Mouse (Mus musculus): Measurements from ENCODE around the gene Fn3krp. TPM values are rescaled to one million over a fixed set of nuclear protein-coding genes. Genes with fewer than 3 reads are reported as not detected.

The Fn3krp gene
- total and polyA plus RNA-seq, 3 experiments, result 6.8 to 77.1 (median 25.9) TPM

DNA sequence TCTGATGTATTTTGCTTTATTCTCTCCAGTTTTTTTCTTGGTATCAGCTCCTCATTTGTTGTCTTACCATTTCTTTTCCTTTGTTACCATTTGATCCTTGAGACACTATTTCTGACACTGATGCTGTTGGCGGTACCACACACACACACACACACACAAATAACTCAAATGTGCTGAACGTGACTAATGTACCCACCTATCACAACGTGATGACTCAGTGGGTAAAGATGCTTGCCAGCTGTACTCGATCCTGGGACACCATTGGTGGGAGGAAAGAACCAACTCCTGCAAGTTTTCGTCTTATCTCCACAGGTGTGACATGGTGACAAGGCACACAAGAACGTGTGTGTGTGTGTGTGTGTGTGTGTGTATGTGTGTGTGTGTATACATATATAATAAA is 47.9 kb upstream of the Fn3krp start:
- Histone ChIP-seq H3K9ac (ENCODE audit: control insufficient read depth, low read depth, low read length, poor library complexity, severe bottlenecking) (no peak overlapping the region), H3K4me3 (ENCODE audit: control insufficient read depth in 1 of 2, insufficient read depth in 1 of 2, low read depth in 2 of 2, low read length in 2 of 2) (no peak overlapping the region), H3K9me3 (replicated peaks; ENCODE audit: insufficient read depth, low read length) (no peaks in the 10 kb centered on the region), H3K36me3 (ENCODE audit: control insufficient read depth in 1 of 2, insufficient read depth in 2 of 2, low read length in 2 of 2) (peaks cover 0 to 5% of the 10 kb centered on the region in 2 experiments; a peak in 2 of 4 replicates), H3K27me3 (ENCODE audit: control insufficient read depth in 1 of 2, insufficient read depth in 2 of 2, low read length in 2 of 2) (no peaks in the 10 kb centered on the region), H3K4me1 (ENCODE audit: control insufficient read depth in 1 of 2, insufficient read depth in 2 of 2, low read length in 2 of 2) (peaks cover 10 to 11% of the 10 kb centered on the region in 2 experiments), H3K27ac (ENCODE audit: control insufficient read depth, low read depth, low read length) (no peak overlapping the region), H3K79me2 (ENCODE audit: control insufficient read depth, insufficient read depth, low read length, poor library complexity) (no peaks in the 10 kb centered on the region)
- DNase-seq (ENCODE audit: low read depth, low spot score), result peak; percentile 25
- peak; percentile 65; the same call in 1 of the 2 replicates for TF ChIP-seq BHLHE40 (IDR thresholded peaks at IDR 0.05; ENCODE audit: borderline replicate concordance, low read depth, low read length)
- TF ChIP-seq CTCF (IDR thresholded peaks at IDR 0.05 in 2 of 3, conservative IDR thresholded peaks at IDR 0.05 in 1 of 3; ENCODE audit: control insufficient read depth in 1 of 3, insufficient read depth in 1 of 3, low read depth in 2 of 3, low read length in 3 of 3, poor library complexity in 1 of 3, severe bottlenecking in 1 of 3), result no peak
- 0 out of 2 replicates have a peak, but pooled peaks have one; percentile 28 for TF ChIP-seq SIN3A (IDR thresholded peaks at IDR 0.05; ENCODE audit: low read length)
- TF ChIP-seq MAX (IDR thresholded peaks at IDR 0.05; ENCODE audit: low read length), result no peak

DNA sequence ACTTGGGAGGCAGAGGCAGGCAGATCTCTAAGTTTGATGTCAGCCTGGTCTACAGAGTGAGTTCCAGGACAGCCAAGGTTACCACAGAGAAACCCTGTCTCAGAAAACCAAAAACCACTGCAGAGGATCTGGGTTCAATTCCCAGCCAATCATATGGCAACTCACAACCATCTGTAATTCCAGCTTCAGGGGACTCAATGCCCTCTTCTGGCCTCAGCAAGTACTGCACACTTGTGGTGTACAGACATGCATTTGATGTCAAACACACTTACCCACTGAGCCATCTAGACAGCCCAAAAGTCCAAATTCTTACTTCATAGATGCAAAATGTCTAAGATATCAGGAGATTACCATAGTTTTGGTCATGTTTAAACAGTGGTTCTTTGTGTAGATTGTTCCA is 42.6 kb upstream of the Fn3krp start:
- H3K4me1 ChIP-seq (ENCODE audit: control insufficient read depth in 1 of 2, insufficient read depth in 2 of 2, low read length in 2 of 2), result 0 out of 4 replicates have a peak, but pooled peaks cover 0 to 2% of the 10 kb centered on the region in 2 experiments
- H3K9ac ChIP-seq (ENCODE audit: control insufficient read depth, low read depth, low read length, poor library complexity, severe bottlenecking), result no peak overlapping the region
- no peak overlapping the region for H3K27ac ChIP-seq (ENCODE audit: control insufficient read depth, low read depth, low read length)
- peak; percentile 8 to 30 (median 28); a peak in 4 of 6 replicates for TF ChIP-seq CTCF (IDR thresholded peaks at IDR 0.05 in 2 of 3, conservative IDR thresholded peaks at IDR 0.05 in 1 of 3; ENCODE audit: control insufficient read depth in 1 of 3, insufficient read depth in 1 of 3, low read depth in 2 of 3, low read length in 3 of 3, poor library complexity in 1 of 3, severe bottlenecking in 1 of 3)
- no peak for TF ChIP-seq SIN3A (IDR thresholded peaks at IDR 0.05; ENCODE audit: low read length)
- TF ChIP-seq EP300 (IDR thresholded peaks at IDR 0.05; ENCODE audit: low read depth in 1 of 2, low read length in 2 of 2), result no peak
- no peak for TF ChIP-seq UBTF (IDR thresholded peaks at IDR 0.05; ENCODE audit: borderline replicate concordance, insufficient read depth, low read depth, low read length)
- TF ChIP-seq MYC (IDR thresholded peaks at IDR 0.05; ENCODE audit: low read depth, low read length), result no peak
- no peaks in the 10 kb centered on the region for H3K36me3 ChIP-seq (ENCODE audit: control insufficient read depth in 1 of 2, insufficient read depth in 2 of 2, low read length in 2 of 2)
- H3K9me3 ChIP-seq (replicated peaks; ENCODE audit: insufficient read depth, low read length), result no peaks in the 10 kb centered on the region
- no peak overlapping the region for H3K4me3 ChIP-seq (ENCODE audit: control insufficient read depth in 1 of 2, insufficient read depth in 1 of 2, low read depth in 2 of 2, low read length in 2 of 2)
- no peaks in the 10 kb centered on the region for H3K79me2 ChIP-seq (ENCODE audit: control insufficient read depth, insufficient read depth, low read length, poor library complexity)
- peak; percentile 40 for DNase-seq (ENCODE audit: low read depth, low spot score)
- H3K27me3 ChIP-seq (ENCODE audit: control insufficient read depth in 1 of 2, insufficient read depth in 2 of 2, low read length in 2 of 2), result no peaks in the 10 kb centered on the region

DNA sequence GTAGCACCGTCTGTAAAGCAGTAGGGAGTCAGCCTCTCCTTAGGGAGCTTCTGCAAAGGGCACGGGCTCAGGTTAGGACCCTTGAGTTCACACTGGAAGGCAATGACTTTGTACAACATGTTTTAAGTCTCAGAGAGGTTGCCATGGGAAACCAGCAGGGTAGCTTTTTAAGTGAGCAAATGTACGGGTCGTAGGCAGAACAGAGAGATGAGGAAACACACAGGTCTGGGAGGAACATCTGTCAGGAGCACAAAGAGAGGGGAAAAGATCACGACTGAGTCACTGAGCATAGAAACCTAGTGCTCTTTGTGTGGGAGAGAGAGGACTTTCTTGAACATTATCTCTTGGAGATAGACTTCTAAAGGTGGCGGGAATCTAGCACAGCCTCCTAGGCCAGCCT is 40.9 kb upstream of the Fn3krp start:
- Histone ChIP-seq H3K4me1 (ENCODE audit: control insufficient read depth in 1 of 2, insufficient read depth in 2 of 2, low read length in 2 of 2) (no peaks in the 10 kb centered on the region), H3K36me3 (ENCODE audit: control insufficient read depth in 1 of 2, insufficient read depth in 2 of 2, low read length in 2 of 2) (no peaks in the 10 kb centered on the region), H3K27me3 (ENCODE audit: control insufficient read depth in 1 of 2, insufficient read depth in 2 of 2, low read length in 2 of 2) (no peaks in the 10 kb centered on the region), H3K27ac (ENCODE audit: control insufficient read depth, low read depth, low read length) (no peak overlapping the region), H3K9ac (ENCODE audit: control insufficient read depth, low read depth, low read length, poor library complexity, severe bottlenecking) (no peak overlapping the region), H3K4me3 (ENCODE audit: control insufficient read depth in 1 of 2, insufficient read depth in 1 of 2, low read depth in 2 of 2, low read length in 2 of 2) (no peak overlapping the region), H3K9me3 (replicated peaks; ENCODE audit: insufficient read depth, low read length) (no peaks in the 10 kb centered on the region), H3K79me2 (ENCODE audit: control insufficient read depth, insufficient read depth, low read length, poor library complexity) (no peaks in the 10 kb centered on the region)
- TF ChIP-seq MEF2A (IDR thresholded peaks at IDR 0.05; ENCODE audit: extremely low read depth, insufficient replicate concordance, low read depth, low read length, poor library complexity, severe bottlenecking) (no peak), GABPA (IDR thresholded peaks at IDR 0.05; ENCODE audit: low read depth, low read length) (no peak), HCFC1 (IDR thresholded peaks at IDR 0.05; ENCODE audit: low read depth, low read length) (no peak), ZMIZ1 (IDR thresholded peaks at IDR 0.05; ENCODE audit: low read depth, low read length) (no peak), ZC3H11A (IDR thresholded peaks at IDR 0.05; ENCODE audit: low read depth, low read length) (no peak), NRF1 (IDR thresholded peaks at IDR 0.05; ENCODE audit: insufficient read depth, low read depth, low read length, poor library complexity, severe bottlenecking) (no peak), TCF12 (IDR thresholded peaks at IDR 0.05; ENCODE audit: low read depth, low read length) (no peak), TAL1 (IDR thresholded peaks at IDR 0.05; ENCODE audit: low read length) (no peak), KAT2A (conservative IDR thresholded peaks at IDR 0.05; ENCODE audit: low read depth, low read length) (no peak), GATA1 (IDR thresholded peaks at IDR 0.05; ENCODE audit: low read depth, low read length) (no peak), BHLHE40 (IDR thresholded peaks at IDR 0.05; ENCODE audit: borderline replicate concordance, low read depth, low read length) (no peak)
- no peak for DNase-seq (ENCODE audit: low read depth, low spot score)

All from MEL (cell line).